ENCODE assay signal across 13 mouse cellular contexts in the genomic region with DNA sequence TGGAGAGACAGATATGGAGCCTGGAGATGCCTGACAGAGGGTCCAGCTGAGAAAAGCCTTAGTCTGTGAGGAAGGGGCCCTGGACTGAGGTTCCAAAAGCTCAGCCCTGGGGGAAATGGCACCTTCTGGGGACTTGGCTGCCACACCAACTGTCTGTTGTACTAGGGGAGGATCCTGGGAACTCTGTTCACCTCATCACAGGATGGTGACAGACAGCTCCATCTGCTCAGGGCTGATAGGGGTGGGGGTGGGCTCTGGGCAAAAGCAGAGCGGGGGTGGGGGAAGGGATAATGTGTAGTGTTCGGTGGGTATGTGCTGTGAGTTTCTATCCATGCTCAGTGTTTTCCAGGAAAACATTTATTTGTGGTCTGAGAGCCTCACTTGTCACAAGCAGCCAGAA. TPM values are rescaled to one million over a fixed set of nuclear protein-coding genes. Genes with fewer than 3 reads are reported as not detected.
DNase-seq lines count a peak whose midpoint lies in the region; ATAC-seq and TF ChIP-seq lines count a peak whose summit lies in the region.
"Had no signal": no experiment of that assay in that cellular context is flagged by ENCODE, and none has a peak within 500 bp of the region (broad histone marks: within the 10 kb centered on the region; RNA-seq: fewer than 3 reads in every experiment).

No protein-coding gene starts in this region.

- H3K9ac ChIP-seq in forebrain, embryonic 12.5 days = no peak overlapping the region
- H3K9ac ChIP-seq in hindbrain, postnatal 0 days (replicated peaks; ENCODE audit: low read length) = no peak overlapping the region
- H3K9ac ChIP-seq: heart, embryonic 12.5 days; neural tube, embryonic 13.5 days had no signal

- H3K9me3 ChIP-seq in forebrain, embryonic 12.5 days = no peaks in the 10 kb centered on the region
- no peaks in the 10 kb centered on the region for H3K9me3 ChIP-seq in hindbrain, postnatal 0 days (ENCODE audit: low read length)
- H3K9me3 ChIP-seq: heart, embryonic 12.5 days; neural tube, embryonic 13.5 days had no signal

- H3K27me3 ChIP-seq in forebrain, embryonic 12.5 days = no peaks in the 10 kb centered on the region
- no peaks in the 10 kb centered on the region for H3K27me3 ChIP-seq in hindbrain, postnatal 0 days (ENCODE audit: insufficient read depth, low read length)
- H3K27me3 ChIP-seq: neural tube, embryonic 13.5 days had no signal

- ATAC-seq in forebrain, embryonic 12.5 days (ENCODE audit: low FRiP score) = peak; percentile 82; the same call in 1 of the 2 replicates
- ATAC-seq in hindbrain, postnatal 0 days = peak; percentile 84

- H3K4me1 ChIP-seq in forebrain, embryonic 12.5 days = peaks cover 16% of the 10 kb centered on the region; the same call in 1 of the 2 replicates
- H3K4me1 ChIP-seq in hindbrain, postnatal 0 days (ENCODE audit: insufficient read depth, low read length) = peaks cover 34% of the 10 kb centered on the region

- peak; percentile 19 for DNase-seq in retina, postnatal 1 day
- DNase-seq in retina, embryonic 14.5 days (ENCODE audit: low spot score) = no peak
- DNase-seq in hindbrain, postnatal 0 days (ENCODE audit: low spot score) = peak; percentile 75
- DNase-seq in thymus, adult 18-20 months = no peak
- DNase-seq in left cerebral cortex, adult 11 months (ENCODE audit: low spot score) = no peak
- no peak for DNase-seq in testis, postnatal 10 days (ENCODE audit: low spot score)
- DNase-seq: right cerebral cortex, postnatal 4 days had no signal

- no peak for TF ChIP-seq CTCF in hindbrain, postnatal 0 days (IDR thresholded peaks at IDR 0.05; ENCODE audit: low read depth)

- no peak overlapping the region for H3K4me3 ChIP-seq in forebrain, embryonic 12.5 days (replicated peaks)
- H3K4me3 ChIP-seq in hindbrain, postnatal 0 days (ENCODE audit: low read length) = no peak overlapping the region
- H3K4me3 ChIP-seq: heart, embryonic 12.5 days; neural tube, embryonic 13.5 days had no signal

- no peak overlapping the region for H3K27ac ChIP-seq in forebrain, embryonic 12.5 days
- peak overlapping the region; percentile 69 for H3K27ac ChIP-seq in hindbrain, postnatal 0 days
- H3K27ac ChIP-seq: kidney, postnatal 0 days; macrophage; neural tube, embryonic 13.5 days had no signal

- no peaks in the 10 kb centered on the region for H3K36me3 ChIP-seq in forebrain, embryonic 12.5 days (replicated peaks)
- no peaks in the 10 kb centered on the region for H3K36me3 ChIP-seq in hindbrain, postnatal 0 days (ENCODE audit: insufficient read depth, low read length)
- H3K36me3 ChIP-seq: heart, embryonic 12.5 days; neural tube, embryonic 13.5 days had no signal

- WGBS in forebrain, embryonic 12.5 days = 76% methylated on average over 2 of the region's 2 CpGs
- WGBS in hindbrain, postnatal 0 days = 35% methylated on average over 2 of the region's 2 CpGs

- H3K4me2 ChIP-seq in forebrain, embryonic 12.5 days = no peak overlapping the region
- no peak overlapping the region for H3K4me2 ChIP-seq in hindbrain, postnatal 0 days (ENCODE audit: low read depth, low read length)
- H3K4me2 ChIP-seq: heart, embryonic 12.5 days; neural tube, embryonic 13.5 days had no signal

RNA-seq across cellular contexts. Expression of a gene that starts 28.2 kb away (rescaled TPM):
- 45.7 and 47.7 TPM in 2 replicates for polyA plus RNA-seq in forebrain, embryonic 12.5 days (2016; fragmentation: Nextera tagmentation; extraction: Ambion mirVana)
- total RNA-seq in hindbrain, postnatal 0 days (2014; rRNA removed) = 144 and 155 TPM in 2 replicates
- polyA plus RNA-seq in hindbrain, postnatal 0 days (2015; fragmentation: Nextera tagmentation; extraction: Ambion mirVana) = 22.6 and 26.8 TPM in 2 replicates

RNA-seq across cellular contexts. Expression of a gene that starts 50.4 kb away (rescaled TPM):
- polyA plus RNA-seq in forebrain, embryonic 12.5 days (2016; fragmentation: Nextera tagmentation; extraction: Ambion mirVana) = 0.10 and 0.17 TPM in 2 replicates
- total RNA-seq in hindbrain, postnatal 0 days (2014; rRNA removed) = 1.9 and 4.1 TPM in 2 replicates
- 0.53 and 0.69 TPM in 2 replicates for polyA plus RNA-seq in hindbrain, postnatal 0 days (2015; fragmentation: Nextera tagmentation; extraction: Ambion mirVana)
- polyA plus RNA-seq: macrophage had no signal

RNA-seq across cellular contexts. Expression of a gene that starts 52.4 kb away (rescaled TPM):
- not detected in 2 replicates for polyA plus RNA-seq in forebrain, embryonic 12.5 days (2016; fragmentation: Nextera tagmentation; extraction: Ambion mirVana)
- total RNA-seq in hindbrain, postnatal 0 days (2014; rRNA removed) = not detected in 2 replicates
- 0.38 and 0.47 TPM in 2 replicates for polyA plus RNA-seq in hindbrain, postnatal 0 days (2015; fragmentation: Nextera tagmentation; extraction: Ambion mirVana)
- polyA plus RNA-seq: heart, embryonic 12.5 days; kidney, postnatal 0 days; limb, embryonic 11.5 days; macrophage; neural tube, embryonic 13.5 days had no signal

Comparison
In these comparisons a context has a peak if more than half of its experiments do, and no peak if none do; other contexts are left out.
1. DNase-seq: peak in retina, postnatal 1 day (single experiment) and hindbrain, postnatal 0 days (single experiment); none in retina, embryonic 14.5 days (single experiment), thymus, adult 18-20 months (0 of 2), left cerebral cortex, adult 11 months (single experiment) and testis, postnatal 10 days (single experiment).